Mouse (Mus musculus) cortical plate, adult 2 months (tissue): Measurements from ENCODE around the gene Ksr1. TPM values are rescaled to one million over a fixed set of nuclear protein-coding genes. Genes with fewer than 3 reads are reported as not detected.
"Not testable (repeated sequence)": the region's sequence is repeated elsewhere in the genome, so short reads cannot be mapped to it uniquely, and the experiment has no call there.

Experiments
- H3K27ac ChIP-seq: fragments of 200-500 bp; 2 replicates; pipeline ENCODE4 v1.5.1; 2012; ENCODE audit warnings: low read length, control low read depth, inconsistent platforms; ENCODE audit not compliant: insufficient read depth
- H3K4me1 ChIP-seq: fragments of 200-500 bp; 2 replicates; pipeline ENCODE4 v1.6.1; 2011; ENCODE audit warnings: low read length; ENCODE audit not compliant: control insufficient read depth, insufficient read depth
- H3K4me3 ChIP-seq: fragments of 200-500 bp; 2 replicates; pipeline ENCODE4 v1.5.1; 2011; ENCODE audit warnings: mild to moderate bottlenecking, low read length, control low read depth; ENCODE audit not compliant: insufficient read depth
- CTCF ChIP-seq: fragments of 200-500 bp; IDR thresholded peaks from 2 replicates; pipeline ENCODE4 v1.5.1; 2011; ENCODE audit warnings: mild to moderate bottlenecking, control low read depth, low read length; ENCODE audit not compliant: insufficient read depth; ENCODE audit errors: extremely low read depth
- POLR2A ChIP-seq: fragments of 200-500 bp; IDR thresholded peaks from 2 replicates; pipeline ENCODE4 v1.6.1; 2011; ENCODE audit warnings: mild to moderate bottlenecking, low read length, control low read depth; ENCODE audit not compliant: insufficient read depth; ENCODE audit errors: extremely low read depth
- polyA plus RNA-seq: library from polyadenylated mRNA; depleted of rRNA; stranded (reverse); fragments of >200 nt; gene quantifications from 2 replicates; pipeline ENCODE4 v1.2.3, GENCODE M21; 2012

Ksr1 gene
- polyA plus RNA-seq, 1 experiment, result 32.8 TPM

- no peak overlapping the region for H3K4me3 ChIP-seq
- H3K27ac ChIP-seq, result no peak overlapping the region
- TF ChIP-seq CTCF, result no peak
- no peak for TF ChIP-seq POLR2A
- H3K4me1 ChIP-seq, result no peaks in the 10 kb centered on the region
Observed at GRCm38 (mm10) chr11:79008891-79009290, 137.3 kb downstream of the Ksr1 start.

GRCm38 (mm10) chr11:79008007-79008775, 138.0 kb downstream of the Ksr1 start:
- no peak for TF ChIP-seq POLR2A
- no peak for TF ChIP-seq CTCF
- Histone ChIP-seq H3K4me1 (no peaks in the 10 kb centered on the region), H3K27ac (no peak overlapping the region), H3K4me3 (no peak overlapping the region)

- not testable (repeated sequence) for H3K4me3 ChIP-seq, H3K27ac ChIP-seq, H3K4me1 ChIP-seq
Observed at GRCm38 (mm10) chr11:79007356-79007755, 138.9 kb downstream of the Ksr1 start.

GRCm38 (mm10) chr11:79006417-79006816, 139.8 kb downstream of the Ksr1 start:
- TF ChIP-seq CTCF (no peak), POLR2A (no peak)
- no peak overlapping the region for H3K27ac ChIP-seq
- no peaks in the 10 kb centered on the region for H3K4me1 ChIP-seq
- H3K4me3 ChIP-seq, result no peak overlapping the region

GRCm38 (mm10) chr11:79005578-79006394, 140.4 kb downstream of the Ksr1 start:
- Histone ChIP-seq H3K4me3 (no peak overlapping the region), H3K27ac (no peak overlapping the region), H3K4me1 (no peaks in the 10 kb centered on the region)
- TF ChIP-seq POLR2A (no peak), CTCF (no peak)

GRCm38 (mm10) chr11:79003769-79004638, 142.2 kb downstream of the Ksr1 start:
- Histone ChIP-seq H3K4me3 (no peak overlapping the region), H3K4me1 (no peaks in the 10 kb centered on the region), H3K27ac (no peak overlapping the region)
- TF ChIP-seq CTCF (no peak), POLR2A (no peak)

- H3K4me3 ChIP-seq, result no peak overlapping the region
- TF ChIP-seq CTCF (no peak), POLR2A (no peak)
- no peak overlapping the region for H3K27ac ChIP-seq
- no peaks in the 10 kb centered on the region for H3K4me1 ChIP-seq
Observed at GRCm38 (mm10) chr11:79003053-79003768, 143.0 kb downstream of the Ksr1 start.

GRCm38 (mm10) chr11:79002551-79002951, 143.7 kb downstream of the Ksr1 start:
- TF ChIP-seq POLR2A (no peak), CTCF (no peak)
- H3K4me3 ChIP-seq, result no peak overlapping the region
- no peaks in the 10 kb centered on the region for H3K4me1 ChIP-seq
- H3K27ac ChIP-seq, result no peak overlapping the region

- TF ChIP-seq CTCF (no peak), POLR2A (no peak)
- no peak overlapping the region for H3K27ac ChIP-seq
- H3K4me1 ChIP-seq, result no peaks in the 10 kb centered on the region
- H3K4me3 ChIP-seq, result no peak overlapping the region
Observed at GRCm38 (mm10) chr11:79001871-79002270, 144.3 kb downstream of the Ksr1 start.

- no peak for TF ChIP-seq CTCF
- no peak for TF ChIP-seq POLR2A
- H3K4me1 ChIP-seq, result no peaks in the 10 kb centered on the region
- no peak overlapping the region for H3K4me3 ChIP-seq
- H3K27ac ChIP-seq, result no peak overlapping the region
Observed at GRCm38 (mm10) chr11:78999118-78999517, 147.1 kb downstream of the Ksr1 start.

- H3K4me3 ChIP-seq, H3K27ac ChIP-seq, H3K4me1 ChIP-seq: not testable (repeated sequence)
Observed at GRCm38 (mm10) chr11:78990875-78991543, 155.2 kb downstream of the Ksr1 start.
